Mouse (Mus musculus) liver, adult 2 months (tissue): ENCODE data around the gene Arl11.
A peak's percentile ranks its signal among the peaks of the same experiment; 100 is the strongest.

Experiments used
- CTCF ChIP-seq: fragments of 200-500 bp; IDR thresholded peaks from 2 replicates; pipeline ENCODE4 v1.5.1; 2011; ENCODE audit warnings: low read depth, low read length, control low read depth
- POLR2A ChIP-seq: fragments of 200-500 bp; IDR thresholded peaks from 2 replicates; pipeline ENCODE4 v1.6.1; 2011; ENCODE audit warnings: low read length, control low read depth; ENCODE audit not compliant: insufficient read depth; ENCODE audit errors: extremely low read depth

GRCm38 (mm10) chr14:61293884-61294737 is 15.4 kb upstream of the Arl11 start:
- TF ChIP-seq CTCF: peak; percentile 72
- no peak for TF ChIP-seq POLR2A
